Mouse (Mus musculus): ENCODE measurements around the gene Krtap28-10. TPM values are rescaled to one million over a fixed set of nuclear protein-coding genes. Genes with fewer than 3 reads are reported as not detected.
"Not testable (repeated sequence)": the region's sequence is repeated elsewhere in the genome, so short reads cannot be mapped to it uniquely, and the experiment has no call there.

Krtap28-10 gene
- polyA plus RNA-seq, 1 experiment: not detected

GRCm38 (mm10) chr1:83015329-83015879, 26.9 kb downstream of the Krtap28-10 start:
- DNase-seq (ENCODE audit: extremely low spot score in 1 of 2, low spot score in 1 of 2): no peak

- no peak for DNase-seq (ENCODE audit: extremely low spot score in 1 of 2, low spot score in 1 of 2)
These were observed 27.8 kb downstream of the Krtap28-10 start for GRCm38 (mm10) chr1:83014477-83014876.

GRCm38 (mm10) chr1:83007471-83007870, 34.8 kb downstream of the Krtap28-10 start:
- DNase-seq (ENCODE audit: extremely low spot score in 1 of 2, low spot score in 1 of 2): no peak

- DNase-seq (ENCODE audit: extremely low spot score in 1 of 2, low spot score in 1 of 2): no peak
These were observed 35.8 kb downstream of the Krtap28-10 start for GRCm38 (mm10) chr1:83006218-83007179.

- DNase-seq (ENCODE audit: extremely low spot score in 1 of 2, low spot score in 1 of 2): not testable (repeated sequence)
These were observed 42.0 kb downstream of the Krtap28-10 start, which contains the start of gene Gm47959 for GRCm38 (mm10) chr1:83000306-83000705. Gm47959 (plus strand) TSS chr1:83000548.

GRCm38 (mm10) chr1:82993947-82994346, 48.3 kb downstream of the Krtap28-10 start:
- no peak for DNase-seq (ENCODE audit: extremely low spot score in 1 of 2, low spot score in 1 of 2)

GRCm38 (mm10) chr1:82992093-82992492, 50.2 kb downstream of the Krtap28-10 start:
- DNase-seq (ENCODE audit: extremely low spot score in 1 of 2, low spot score in 1 of 2): no peak

- DNase-seq (ENCODE audit: extremely low spot score in 1 of 2, low spot score in 1 of 2): no peak
These were observed 50.7 kb downstream of the Krtap28-10 start for GRCm38 (mm10) chr1:82991596-82991995.

Other genes with a start within 250 kb of the Krtap28-10 start
- gene Agfg1, start 203.0 kb downstream of the Krtap28-10 start, polyA plus RNA-seq (2012; rRNA removed): 36.0 and 36.3 TPM in 2 replicates
- 1.5 and 2.2 TPM in 2 replicates for gene A030005L19Rik, start 129.2 kb downstream of the Krtap28-10 start, polyA plus RNA-seq (2012; rRNA removed)
- gene A030014E15Rik, start 117.6 kb downstream of the Krtap28-10 start, polyA plus RNA-seq (2012; rRNA removed): 0.15 and 0.20 TPM in 2 replicates
- gene Gm6217, start 111.1 kb downstream of the Krtap28-10 start, polyA plus RNA-seq (2012; rRNA removed): not detected in 2 replicates
- not detected in 2 replicates for gene A030003K21Rik, start 99.1 kb downstream of the Krtap28-10 start, polyA plus RNA-seq (2012; rRNA removed)
- not detected in 2 replicates for gene Gm7544, start 86.5 kb downstream of the Krtap28-10 start, polyA plus RNA-seq (2012; rRNA removed)
- gene Gm47955, start 82.2 kb downstream of the Krtap28-10 start, polyA plus RNA-seq (2012; rRNA removed): not detected in 2 replicates
- not detected in 2 replicates for gene Gm47959, start 41.9 kb downstream of the Krtap28-10 start, polyA plus RNA-seq (2012; rRNA removed)
- 3.8 and 5.0 TPM in 2 replicates for gene Slc19a3, start 4.0 kb downstream of the Krtap28-10 start, polyA plus RNA-seq (2012; rRNA removed)
- 0.14 TPM in 1 of 2 replicates, not detected in the other for gene Gm47969, start 2.5 kb upstream of the Krtap28-10 start, polyA plus RNA-seq (2012; rRNA removed)
- not detected in 2 replicates for gene A030005K14Rik, start 16.9 kb upstream of the Krtap28-10 start, polyA plus RNA-seq (2012; rRNA removed)
- gene Krtap28-13, start 18.4 kb upstream of the Krtap28-10 start, polyA plus RNA-seq (2012; rRNA removed): 0.18 TPM in 1 of 2 replicates, not detected in the other
- not detected in 2 replicates for gene Ccl20, start 74.3 kb upstream of the Krtap28-10 start, polyA plus RNA-seq (2012; rRNA removed)
- 0.44 and 0.48 TPM in 2 replicates for gene Daw1, start 117.3 kb upstream of the Krtap28-10 start, polyA plus RNA-seq (2012; rRNA removed)

Data from frontal cortex, adult 2 months (tissue).